8 mouse cellular contexts compared by ENCODE assay signal in the genomic region with DNA sequence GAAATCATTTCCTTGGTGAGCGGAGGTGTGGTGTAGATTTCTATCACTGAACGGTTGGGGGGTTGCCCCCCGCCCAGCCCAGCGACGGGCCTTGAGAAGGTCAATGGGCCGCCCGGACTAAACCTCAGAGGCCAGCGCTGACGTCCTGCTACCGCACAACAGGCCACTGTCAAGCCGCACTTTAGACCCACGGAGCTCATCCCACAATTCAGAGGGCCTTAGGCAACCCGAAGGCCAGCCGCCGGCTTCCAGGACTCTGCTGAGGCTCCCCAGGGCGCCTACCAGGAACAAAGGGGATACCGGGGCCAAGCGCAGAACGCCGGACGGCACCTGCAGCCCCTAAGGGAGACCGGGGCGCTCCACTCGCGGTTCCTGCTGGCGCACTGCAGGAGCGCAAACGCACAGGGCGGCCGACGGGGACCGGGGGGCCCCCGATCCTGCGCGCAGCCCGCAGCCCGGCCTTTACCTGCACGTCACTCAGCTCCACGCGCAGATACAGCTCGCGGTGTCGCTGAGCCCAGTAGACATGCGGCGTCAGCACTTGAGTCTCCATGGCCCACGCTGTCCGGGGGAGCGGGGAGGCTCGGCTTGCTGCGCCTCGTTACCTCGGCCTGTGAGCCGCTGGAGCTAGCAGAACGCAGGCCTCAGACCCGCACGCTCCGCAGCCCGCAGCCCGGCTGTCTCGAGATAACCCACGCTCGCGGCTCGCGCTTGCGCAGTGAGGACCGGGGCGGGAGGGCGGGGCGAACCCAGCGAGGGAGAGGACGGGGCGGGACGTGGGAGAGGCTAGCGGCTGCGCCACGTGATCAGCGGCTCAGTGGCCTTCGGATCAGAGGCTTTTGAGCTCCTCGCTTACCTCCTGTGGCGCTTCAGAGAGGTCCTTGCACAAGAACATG. TPM values are rescaled to one million over a fixed set of nuclear protein-coding genes. Genes with fewer than 3 reads are reported as not detected.
A peak's percentile ranks its signal among the peaks of the same experiment; 100 is the strongest.
DNase-seq lines count a peak whose midpoint lies in the region; ATAC-seq and TF ChIP-seq lines count a peak whose summit lies in the region.

Hacd3 (minus strand) TSS at position 703 of the 896 bp plus-strand sequence.

- ATAC-seq in forebrain, embryonic 12.5 days (ENCODE audit: low FRiP score): peak; percentile 96
- peak; percentile 93 for ATAC-seq in heart, embryonic 16.5 days (replicated peaks; ENCODE audit: extremely low read depth, insufficient read depth, low FRiP score)
- ATAC-seq in liver, embryonic 13.5 days (ENCODE audit: low read depth): peak; percentile 92
- peak; percentile 92 for ATAC-seq in stomach, embryonic 15.5 days (ENCODE audit: insufficient read depth, low FRiP score, low read depth)

- no peaks in the 10 kb centered on the region for H3K9me3 ChIP-seq in E14TG2a.4 (ENCODE audit: low read length)
- no peaks in the 10 kb centered on the region for H3K9me3 ChIP-seq in forebrain, embryonic 12.5 days
- H3K9me3 ChIP-seq in heart, embryonic 16.5 days (replicated peaks; ENCODE audit: control insufficient read depth, low read length): no peaks in the 10 kb centered on the region
- H3K9me3 ChIP-seq in liver, embryonic 13.5 days (replicated peaks): no peaks in the 10 kb centered on the region
- H3K9me3 ChIP-seq in stomach, embryonic 15.5 days: no peaks in the 10 kb centered on the region

- peak; percentile 87 for DNase-seq in c-Kit-positive CD71-positive TER-119-positive erythroid progenitor cells, embryonic 14.5 days (ENCODE audit: low spot score)
- DNase-seq in kidney, postnatal 25 days: peak; percentile 94 to 96
- DNase-seq in liver, embryonic 13.5 days: peak; percentile 80
- DNase-seq in neural tube, embryonic 10.5 days (ENCODE audit: extremely low spot score, low spot score): peak; percentile 94

- under 1% methylated on average over 81 of the region's 81 CpGs for WGBS in forebrain, embryonic 12.5 days
- WGBS in heart, embryonic 16.5 days: under 1% methylated on average over 81 of the region's 81 CpGs
- under 1% methylated on average over 81 of the region's 81 CpGs for WGBS in liver, embryonic 13.5 days (ENCODE audit: insufficient replicate concordance)
- WGBS in stomach, embryonic 15.5 days: under 1% methylated on average over 81 of the region's 81 CpGs

- H3K4me3 ChIP-seq in E14TG2a.4 (replicated peaks; ENCODE audit: low read length): peak within 1 kb of the TSS; percentile 96
- peak within 1 kb of the TSS; percentile 97 for H3K4me3 ChIP-seq in forebrain, embryonic 12.5 days (replicated peaks)
- peak within 1 kb of the TSS; percentile 78 for H3K4me3 ChIP-seq in heart, embryonic 16.5 days (ENCODE audit: low read length)
- H3K4me3 ChIP-seq in liver, embryonic 13.5 days (replicated peaks): peak within 1 kb of the TSS; percentile 92
- H3K4me3 ChIP-seq in stomach, embryonic 15.5 days (replicated peaks): peak within 1 kb of the TSS; percentile 91

- H3K27me3 ChIP-seq in E14TG2a.4 (ENCODE audit: insufficient read depth, low read length): peaks cover 18% of the 10 kb centered on the region
- H3K27me3 ChIP-seq in forebrain, embryonic 12.5 days: peaks cover 14% of the 10 kb centered on the region
- H3K27me3 ChIP-seq in heart, embryonic 16.5 days (ENCODE audit: control insufficient read depth, insufficient read depth, low read length): no peaks in the 10 kb centered on the region
- no peaks in the 10 kb centered on the region for H3K27me3 ChIP-seq in liver, embryonic 13.5 days
- no peaks in the 10 kb centered on the region for H3K27me3 ChIP-seq in stomach, embryonic 15.5 days (replicated peaks)

- peak within 1 kb of the TSS; percentile 98 for H3K9ac ChIP-seq in forebrain, embryonic 12.5 days
- peak within 1 kb of the TSS; percentile 89 for H3K9ac ChIP-seq in heart, embryonic 16.5 days (ENCODE audit: low read length)
- peak within 1 kb of the TSS; percentile 95 for H3K9ac ChIP-seq in liver, embryonic 13.5 days
- peak within 1 kb of the TSS; percentile 85 for H3K9ac ChIP-seq in stomach, embryonic 15.5 days

- peaks cover 28% of the 10 kb centered on the region for H3K4me1 ChIP-seq in E14TG2a.4 (replicated peaks; ENCODE audit: low read depth, low read length)
- peaks cover 53% of the 10 kb centered on the region for H3K4me1 ChIP-seq in forebrain, embryonic 12.5 days
- H3K4me1 ChIP-seq in heart, embryonic 16.5 days (ENCODE audit: control insufficient read depth, insufficient read depth, low read length): peaks cover 27% of the 10 kb centered on the region
- peaks cover 61% of the 10 kb centered on the region for H3K4me1 ChIP-seq in liver, embryonic 13.5 days (replicated peaks)
- H3K4me1 ChIP-seq in stomach, embryonic 15.5 days: peaks cover 4% of the 10 kb centered on the region

- peak within 1 kb of the TSS; percentile 86 for H3K4me2 ChIP-seq in forebrain, embryonic 12.5 days
- peak within 1 kb of the TSS; percentile 88 for H3K4me2 ChIP-seq in heart, embryonic 16.5 days (ENCODE audit: low read depth, low read length)
- peak within 1 kb of the TSS; percentile 87 for H3K4me2 ChIP-seq in liver, embryonic 13.5 days
- peak within 1 kb of the TSS; percentile 85 for H3K4me2 ChIP-seq in stomach, embryonic 15.5 days

- no peak for TF ChIP-seq CTCF in E14TG2a.4 (conservative IDR thresholded peaks at IDR 0.05; ENCODE audit: low read length)

- peak within 1 kb of the TSS; percentile 90 for H3K27ac ChIP-seq in forebrain, embryonic 12.5 days
- peak within 1 kb of the TSS; percentile 81 for H3K27ac ChIP-seq in heart, embryonic 16.5 days (ENCODE audit: low read length)
- H3K27ac ChIP-seq in liver, embryonic 13.5 days: peak within 1 kb of the TSS; percentile 83
- peak within 1 kb of the TSS; percentile 82 for H3K27ac ChIP-seq in stomach, embryonic 15.5 days

- no peaks in the 10 kb centered on the region for H3K36me3 ChIP-seq in E14TG2a.4 (ENCODE audit: insufficient read depth, low read length)
- no peaks in the 10 kb centered on the region for H3K36me3 ChIP-seq in forebrain, embryonic 12.5 days (replicated peaks)
- no peaks in the 10 kb centered on the region for H3K36me3 ChIP-seq in heart, embryonic 16.5 days (ENCODE audit: control insufficient read depth, insufficient read depth)
- H3K36me3 ChIP-seq in liver, embryonic 13.5 days: no peaks in the 10 kb centered on the region
- no peaks in the 10 kb centered on the region for H3K36me3 ChIP-seq in stomach, embryonic 15.5 days

RNA-seq across cellular contexts. Expression of gene Hacd3, which starts in this region (rescaled TPM):
- 138 and 140 TPM in 2 replicates for polyA plus RNA-seq in forebrain, embryonic 12.5 days (2016; fragmentation: Nextera tagmentation; extraction: Ambion mirVana)
- polyA plus RNA-seq in heart, embryonic 16.5 days (2015; fragmentation: Nextera tagmentation; extraction: Ambion mirVana): 50.5 and 52.3 TPM in 2 replicates
- 55.7 and 69.5 TPM in 2 replicates for polyA plus RNA-seq in liver, embryonic 13.5 days (2015; fragmentation: Nextera tagmentation; extraction: Ambion mirVana)
- polyA plus RNA-seq in stomach, embryonic 15.5 days (2015; fragmentation: Nextera tagmentation; extraction: Ambion mirVana): 88.5 and 91.6 TPM in 2 replicates

Comparison
In these comparisons a context has a peak if more than half of its experiments do, and no peak if none do; other contexts are left out.
1. Peak in every context shown above with its lines: DNase-seq, ATAC-seq, H3K4me3 ChIP-seq and H3K27ac ChIP-seq.